ENCODE assay signal across 15 mouse cellular contexts in the genomic region with DNA sequence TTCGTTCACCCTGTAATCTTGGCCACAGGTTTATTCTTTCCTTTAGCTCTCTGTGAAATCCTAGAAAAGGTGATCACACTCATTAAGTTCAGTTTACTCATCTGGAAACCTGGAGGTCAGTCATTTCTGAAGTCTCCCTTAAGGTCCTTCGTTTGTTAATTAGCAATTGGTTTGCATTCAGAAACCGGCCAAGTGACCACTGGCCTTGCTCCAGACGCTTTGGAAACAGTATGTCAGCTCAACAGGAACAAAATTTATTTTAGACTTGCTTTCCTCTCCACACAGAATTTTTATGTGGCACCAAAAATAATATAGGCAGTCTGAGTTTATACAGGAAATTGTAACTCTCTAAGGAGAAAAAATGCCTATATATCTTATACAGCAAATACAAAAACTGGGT.
"Had no signal": no experiment of that assay in that cellular context is flagged by ENCODE, and none has a peak within 500 bp of the region (broad histone marks: within the 10 kb centered on the region; RNA-seq: fewer than 3 reads in every experiment).

No protein-coding gene starts in this region.

- H3K27ac ChIP-seq: kidney, embryonic 15.5 days; limb, embryonic 15.5 days; liver, embryonic 12.5 days; midbrain, embryonic 10.5 days; neural tube, embryonic 15.5 days; stomach, postnatal 0 days had no signal

- H3K4me1 ChIP-seq: kidney, embryonic 15.5 days; limb, embryonic 15.5 days; liver, embryonic 12.5 days; midbrain, embryonic 10.5 days; neural tube, embryonic 15.5 days had no signal

- H3K4me3 ChIP-seq: kidney, embryonic 15.5 days; limb, embryonic 15.5 days; liver, embryonic 12.5 days; midbrain, embryonic 10.5 days; myocyte; neural tube, embryonic 15.5 days had no signal

- H3K27me3 ChIP-seq: kidney, embryonic 15.5 days; limb, embryonic 15.5 days; liver, embryonic 12.5 days; neural tube, embryonic 15.5 days had no signal

- DNase-seq: kidney, adult 11 months; lung, embryonic 14.5 days; lung, postnatal 10 days; lung, postnatal 4 days; midbrain, embryonic 14.5 days; right cerebral cortex, postnatal 25 days; thymus, adult 18-20 months; thymus, postnatal 14 days had no signal

- H3K36me3 ChIP-seq: kidney, embryonic 15.5 days; limb, embryonic 15.5 days; liver, embryonic 12.5 days; midbrain, embryonic 10.5 days; neural tube, embryonic 15.5 days had no signal
